Comparison of ENCODE assay signal across 8 mouse cellular contexts in the genomic region with DNA sequence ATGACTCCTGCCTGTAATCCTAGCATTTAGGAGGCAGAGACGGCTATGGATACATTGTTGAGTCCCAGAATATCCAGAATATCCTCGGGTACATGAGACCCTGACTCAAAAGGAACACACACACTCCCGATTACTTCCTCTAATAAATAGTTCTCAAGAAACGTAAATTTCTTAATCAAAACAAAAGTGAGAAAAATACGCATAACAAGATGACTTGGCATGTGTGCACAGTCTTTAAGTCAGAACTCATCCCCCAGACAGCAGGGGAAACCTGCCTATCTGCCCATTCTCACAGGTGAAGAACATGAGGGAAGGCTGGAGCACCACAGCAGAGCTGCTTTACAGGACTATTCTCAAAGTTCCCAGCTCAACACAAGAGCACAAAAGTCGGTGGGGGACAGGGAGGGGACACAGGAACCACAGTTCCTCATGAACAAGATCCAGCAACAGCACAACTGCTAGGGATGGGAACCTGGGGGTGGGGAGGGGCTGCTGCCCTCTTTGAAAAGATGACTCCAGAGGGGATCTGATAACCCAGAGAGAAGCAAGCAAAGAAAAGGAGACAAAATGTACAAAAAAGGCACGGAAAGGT. TPM values are rescaled to one million over a fixed set of nuclear protein-coding genes. Genes with fewer than 3 reads are reported as not detected.
A peak's percentile ranks its signal among the peaks of the same experiment; 100 is the strongest.
DNase-seq lines count a peak whose midpoint lies in the region; ATAC-seq and TF ChIP-seq lines count a peak whose summit lies in the region.
"Had no signal": no experiment of that assay in that cellular context is flagged by ENCODE, and none has a peak within 500 bp of the region (broad histone marks: within the 10 kb centered on the region; RNA-seq: fewer than 3 reads in every experiment).

No protein-coding gene starts in this region.

- peak overlapping the region; percentile 100 for H3K9ac ChIP-seq in lung, embryonic 15.5 days
- no peak overlapping the region for H3K9ac ChIP-seq in intestine, postnatal 0 days (ENCODE audit: low read depth, low read length)

- H3K4me1 ChIP-seq in lung, embryonic 15.5 days: peaks cover 55% of the 10 kb centered on the region
- peaks cover 16% of the 10 kb centered on the region; the same call in 1 of the 2 replicates for H3K4me1 ChIP-seq in intestine, postnatal 0 days (replicated peaks; ENCODE audit: control insufficient read depth, insufficient read depth, low read length)
- peaks cover 19% of the 10 kb centered on the region for H3K4me1 ChIP-seq in olfactory bulb, adult 2 months (ENCODE audit: control insufficient read depth, insufficient read depth, low read length)

- no peak for TF ChIP-seq POLR2A in olfactory bulb, adult 2 months (IDR thresholded peaks at IDR 0.05; ENCODE audit: insufficient read depth, low read depth, low read length)

- H3K36me3 ChIP-seq in lung, embryonic 15.5 days: peaks cover 14% of the 10 kb centered on the region
- no peaks in the 10 kb centered on the region; the same call in 1 of the 2 replicates for H3K36me3 ChIP-seq in intestine, postnatal 0 days (ENCODE audit: control insufficient read depth, insufficient read depth)

- no peak overlapping the region for H3K27ac ChIP-seq in lung, embryonic 15.5 days
- H3K27ac ChIP-seq in intestine, postnatal 0 days (ENCODE audit: low read depth, low read length): no peak overlapping the region
- H3K27ac ChIP-seq in olfactory bulb, adult 2 months (ENCODE audit: insufficient read depth, low read depth, low read length): no peak overlapping the region

- ATAC-seq in lung, embryonic 15.5 days (ENCODE audit: borderline replicate concordance, extremely low read depth, low FRiP score, low TSS enrichment): no peak
- ATAC-seq in erythroblast, adult 5-6 weeks (replicated peaks; ENCODE audit: low FRiP score, poor library complexity, severe bottlenecking): peak; percentile 11; the same call in 1 of the 2 replicates
- no peak for ATAC-seq in intestine, postnatal 0 days

- no peaks in the 10 kb centered on the region for H3K27me3 ChIP-seq in lung, embryonic 15.5 days
- no peaks in the 10 kb centered on the region for H3K27me3 ChIP-seq in intestine, postnatal 0 days (replicated peaks; ENCODE audit: control insufficient read depth, insufficient read depth, low read length)

- H3K4me3 ChIP-seq in lung, embryonic 15.5 days: peak overlapping the region; percentile 99
- peak overlapping the region; percentile 97; the same call in 1 of the 2 replicates for H3K4me3 ChIP-seq in intestine, postnatal 0 days (ENCODE audit: low read depth, low read length)
- H3K4me3 ChIP-seq in olfactory bulb, adult 2 months (ENCODE audit: insufficient read depth, low read depth, low read length): peak overlapping the region; percentile 33

- TF ChIP-seq CTCF in intestine, postnatal 0 days (IDR thresholded peaks at IDR 0.05; ENCODE audit: low read depth): no peak
- TF ChIP-seq CTCF in olfactory bulb, adult 2 months (IDR thresholded peaks at IDR 0.05; ENCODE audit: insufficient read depth, low read depth, low read length): no peak

- peak overlapping the region; percentile 93 for H3K4me2 ChIP-seq in lung, embryonic 15.5 days
- peak overlapping the region; percentile 96 for H3K4me2 ChIP-seq in intestine, postnatal 0 days (replicated peaks; ENCODE audit: low read depth)

- no peak for DNase-seq in lung, adult 18-20 months
- no peak for DNase-seq in T-cell, adult 2 months (ENCODE audit: low spot score)
- no peak for DNase-seq in frontal cortex, postnatal 10 days (ENCODE audit: low spot score in 2 of 2)
- DNase-seq: left cerebral cortex, postnatal 4 days had no signal

- H3K9me3 ChIP-seq in lung, embryonic 15.5 days: no peaks in the 10 kb centered on the region
- no peaks in the 10 kb centered on the region for H3K9me3 ChIP-seq in intestine, postnatal 0 days (ENCODE audit: control insufficient read depth)

- WGBS in lung, embryonic 15.5 days: 19% methylated on average over 7 of the region's 7 CpGs
- WGBS in intestine, postnatal 0 days: 31% methylated on average over 7 of the region's 7 CpGs
- WGBS in olfactory bulb, adult 2 months: 3% methylated on average over 7 of the region's 7 CpGs

RNA-seq across cellular contexts. Expression of a gene that starts 6.3 kb away (rescaled TPM):
- polyA plus RNA-seq in lung, embryonic 15.5 days (2015; fragmentation: Nextera tagmentation; extraction: Ambion mirVana): 26.9 and 29.4 TPM in 2 replicates
- total RNA-seq in erythroblast, adult 5-6 weeks (2015; ENCODE audit: low replicate concordance): 31.1 and 41.2 TPM in 2 replicates
- 21.9 and 27.2 TPM in 2 replicates for total RNA-seq in erythroblast, adult 5-6 weeks (2017; ENCODE audit: low replicate concordance)
- 10.4 and 12.1 TPM in 2 replicates for polyA plus RNA-seq in intestine, postnatal 0 days (2015; fragmentation: Nextera tagmentation; extraction: Ambion mirVana)
- 655 TPM in 1 of 2 replicates, not detected in the other for polyA plus RNA-seq in olfactory bulb, adult 2 months (2012; ENCODE audit: insufficient read depth, insufficient read length, low replicate concordance, missing spikeins)

Comparison
In these comparisons a context has a peak if more than half of its experiments do, and no peak if none do; other contexts are left out.
1. H3K4me3 ChIP-seq: peak in every context shown above with its lines; median percentile 99 in lung, embryonic 15.5 days; 97 in intestine, postnatal 0 days; 33 in olfactory bulb, adult 2 months.